Mouse (Mus musculus) kidney, adult 11 months (tissue): ENCODE measurements around the gene Iyd.

Source experiments
- DNase-seq: peaks from one replicate; pipeline ENCODE4 v3.0.0; 2022

Iyd gene

DNA sequence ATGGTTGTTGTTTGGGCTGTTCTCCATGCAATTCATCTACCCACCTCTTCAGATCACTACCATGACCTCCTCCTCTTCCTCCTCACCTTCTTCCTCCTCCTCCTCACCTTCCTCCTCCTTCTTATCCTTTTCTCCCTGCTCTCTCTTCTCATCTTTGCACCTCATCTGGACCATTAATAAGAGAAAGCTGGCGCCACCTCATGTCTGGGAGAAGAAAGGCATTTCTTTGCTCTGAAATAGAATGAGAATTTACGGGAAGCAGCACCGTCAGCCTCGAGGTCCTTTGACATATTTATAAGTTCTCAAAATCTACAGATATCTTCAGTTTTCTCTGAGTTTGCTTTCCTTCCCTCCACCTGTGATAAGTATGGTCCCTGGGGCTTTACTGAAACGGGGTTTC, 15.1 kb downstream of the Iyd start:
- DNase-seq = no peak

DNA sequence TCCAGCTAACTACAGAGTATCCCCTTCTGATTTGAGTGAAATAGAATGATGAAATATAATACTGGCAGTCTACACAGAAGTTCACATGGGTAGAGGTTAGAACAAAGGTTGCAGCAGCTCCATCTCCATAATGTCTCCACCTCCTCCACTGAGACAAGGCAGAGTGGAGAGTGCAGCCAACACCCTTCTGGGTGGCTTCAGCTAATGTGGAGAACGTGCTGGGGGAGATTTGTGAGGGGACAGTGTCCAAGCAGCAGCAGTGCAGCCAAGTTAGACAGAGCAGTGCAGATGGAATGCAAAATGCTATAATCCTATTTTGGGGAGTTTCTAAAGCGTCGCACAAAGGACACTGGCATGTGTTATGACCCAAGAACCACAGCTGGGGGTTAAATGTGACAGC, 16.5 kb downstream of the Iyd start:
- DNase-seq = no peak

DNA sequence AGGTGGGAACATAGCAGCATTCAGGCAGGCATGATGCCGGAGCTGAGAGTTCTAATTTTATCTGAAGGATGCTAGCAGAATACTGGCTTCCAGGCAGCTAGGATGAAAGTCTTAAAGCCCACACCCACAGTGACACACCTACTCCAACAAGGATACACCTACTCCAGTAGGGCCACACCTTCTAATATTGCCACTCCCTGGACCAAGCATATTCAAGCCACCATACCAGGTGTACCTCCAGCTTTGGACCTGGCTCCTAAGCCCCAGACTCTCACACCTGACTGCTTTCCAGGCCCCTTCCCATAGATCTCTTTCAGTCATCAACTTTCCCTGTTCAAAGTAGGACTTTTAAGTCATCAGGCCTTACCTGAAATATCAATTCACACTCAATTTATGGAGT, 19.1 kb downstream of the Iyd start:
- no peak for DNase-seq

DNA sequence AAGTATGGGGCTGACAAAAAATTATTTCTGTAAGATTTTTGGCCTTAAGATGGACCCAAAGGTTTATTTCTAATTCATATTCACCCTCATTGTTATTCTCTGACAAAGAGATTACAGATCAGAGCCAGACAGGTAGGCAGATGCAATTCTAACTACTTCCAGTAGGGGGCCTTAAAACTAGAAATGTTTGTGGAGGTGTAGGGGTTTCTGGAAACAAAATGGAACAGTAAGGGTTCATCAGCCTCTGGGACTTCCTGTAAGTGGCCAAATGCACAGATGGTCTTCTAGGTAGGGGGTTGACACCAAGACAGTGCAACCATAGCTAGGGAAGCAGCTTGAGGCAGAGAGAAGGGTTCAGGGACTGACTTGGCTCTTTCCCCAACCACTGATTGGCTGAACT, 22.1 kb downstream of the Iyd start:
- no peak for DNase-seq

DNA sequence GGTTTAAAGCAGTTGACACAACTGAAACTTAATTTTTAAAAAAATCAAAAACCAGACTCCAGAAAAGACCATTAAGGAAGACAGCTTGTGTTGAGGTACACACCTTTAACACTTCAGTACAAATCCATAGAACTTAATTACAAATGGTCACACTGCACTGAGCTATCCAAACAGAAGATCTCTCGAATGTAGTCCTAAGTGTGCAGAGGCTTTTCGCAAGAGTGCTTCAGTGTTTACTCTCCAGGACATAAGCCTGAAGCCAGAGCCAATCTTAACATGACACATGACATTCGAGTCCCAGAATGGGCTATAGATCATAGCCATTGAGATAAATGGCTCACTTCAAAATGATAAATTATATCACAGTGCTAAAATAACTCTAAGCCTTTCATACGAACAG, 25.1 kb downstream of the Iyd start:
- no peak for DNase-seq

DNA sequence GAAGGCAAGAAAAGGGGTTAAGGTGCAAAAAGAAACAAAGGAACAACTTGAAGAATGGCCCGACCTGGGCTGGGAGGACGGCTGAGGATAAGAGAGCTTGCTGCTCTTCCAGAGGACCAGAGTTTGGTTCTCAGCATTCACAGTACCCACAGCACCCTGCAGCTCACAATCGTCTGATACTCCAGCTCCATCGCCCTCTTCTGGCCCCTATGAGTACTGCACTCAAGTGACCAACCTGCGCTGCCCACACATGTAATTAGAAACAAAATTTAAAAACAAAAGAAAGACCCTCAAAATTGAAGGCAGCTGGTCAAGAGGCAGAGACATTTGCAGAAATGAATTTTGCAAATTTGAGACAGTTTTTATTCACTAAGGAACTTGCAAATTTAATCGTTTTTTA, 27.8 kb downstream of the Iyd start:
- DNase-seq = no peak

DNA sequence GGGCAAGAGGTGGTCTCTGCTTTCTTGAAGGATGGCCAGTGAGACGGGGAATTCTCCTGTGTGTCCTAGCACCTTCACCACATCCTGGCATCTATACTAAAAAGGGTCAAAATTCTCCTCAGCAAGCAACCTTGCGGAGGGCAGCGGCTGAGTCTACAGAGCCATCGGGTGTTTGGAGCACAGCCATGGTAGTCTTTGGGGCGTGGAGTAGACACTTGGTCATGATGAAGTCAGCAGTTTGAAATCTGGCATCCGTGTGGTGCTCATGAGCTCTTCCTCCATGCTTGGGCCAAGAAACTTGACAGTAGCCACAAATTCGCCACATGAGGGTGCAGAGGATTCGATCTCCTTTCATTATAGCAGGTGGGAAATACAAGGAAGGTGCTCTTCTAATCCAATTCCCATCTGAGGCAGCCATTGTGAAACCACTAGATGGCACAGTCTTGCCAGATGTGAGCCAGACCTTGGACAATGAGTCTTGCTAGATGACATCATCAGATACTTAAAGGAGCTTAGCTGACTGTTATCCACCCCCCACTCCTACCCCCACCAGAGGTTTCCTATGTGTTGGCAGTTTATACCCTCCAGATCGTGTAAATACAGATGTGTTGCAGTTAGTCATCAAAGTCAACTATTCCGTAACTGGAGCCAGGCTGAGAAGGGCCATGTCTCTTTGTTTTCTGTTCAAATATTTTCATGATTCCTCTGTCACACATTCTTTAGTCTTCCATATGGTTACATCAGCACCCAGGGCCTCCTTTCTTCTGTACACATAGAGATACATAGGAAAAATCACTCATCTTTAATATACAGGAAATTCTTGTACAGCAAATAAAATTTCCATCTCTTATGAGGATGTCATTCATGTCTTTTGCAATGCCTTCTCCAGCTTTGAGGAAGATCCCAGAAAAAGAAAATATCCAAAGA, 32.9 kb downstream of the Iyd start:
- DNase-seq = peak; percentile 61

DNA sequence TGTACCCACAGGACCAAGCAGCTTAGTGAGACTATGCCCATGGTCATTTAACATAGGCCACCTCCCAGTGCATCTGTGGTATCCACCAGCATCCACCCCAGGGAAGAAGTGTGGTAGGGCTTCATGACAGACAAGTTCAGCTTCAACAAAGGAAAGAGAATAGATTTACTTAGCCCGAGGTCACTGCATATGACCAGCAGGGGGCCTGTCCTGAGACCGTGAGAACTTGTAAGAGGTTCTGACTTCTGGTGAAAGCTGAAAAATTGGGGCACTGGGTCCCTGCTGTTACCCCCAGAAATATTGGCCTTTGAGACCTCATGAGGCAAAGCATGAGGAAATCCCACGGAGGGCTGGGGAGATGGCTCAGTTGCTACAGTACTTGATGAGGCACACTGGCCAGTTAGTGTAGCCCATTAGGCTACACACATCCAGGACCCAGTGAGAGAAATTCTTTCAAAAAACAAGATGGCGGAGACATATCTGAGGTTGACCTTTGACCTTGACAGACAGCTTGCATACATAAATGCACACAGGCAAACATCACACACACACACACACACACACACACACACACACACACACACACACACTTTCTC, 34.0 kb downstream of the Iyd start:
- DNase-seq = peak; percentile 14

DNA sequence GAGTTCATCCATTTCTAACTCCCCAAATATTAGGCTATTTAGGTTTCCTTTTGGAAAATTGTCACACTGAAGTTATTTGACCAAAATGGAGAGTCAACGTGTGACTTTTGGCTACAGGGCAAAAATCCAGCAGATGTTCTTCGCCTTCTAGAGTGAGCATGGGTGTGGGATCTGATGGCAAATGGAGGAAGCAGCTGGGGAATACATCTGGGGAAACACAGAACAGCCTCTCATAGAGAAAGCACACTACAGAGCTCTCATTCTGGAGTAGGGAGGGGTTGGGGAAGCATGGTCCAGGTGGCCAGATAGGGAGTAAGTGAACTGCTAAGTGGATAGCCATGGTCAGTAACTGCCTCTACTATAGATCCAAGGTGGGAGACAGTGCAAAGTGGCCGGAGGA, 50.6 kb downstream of the Iyd start:
- no peak for DNase-seq

DNA sequence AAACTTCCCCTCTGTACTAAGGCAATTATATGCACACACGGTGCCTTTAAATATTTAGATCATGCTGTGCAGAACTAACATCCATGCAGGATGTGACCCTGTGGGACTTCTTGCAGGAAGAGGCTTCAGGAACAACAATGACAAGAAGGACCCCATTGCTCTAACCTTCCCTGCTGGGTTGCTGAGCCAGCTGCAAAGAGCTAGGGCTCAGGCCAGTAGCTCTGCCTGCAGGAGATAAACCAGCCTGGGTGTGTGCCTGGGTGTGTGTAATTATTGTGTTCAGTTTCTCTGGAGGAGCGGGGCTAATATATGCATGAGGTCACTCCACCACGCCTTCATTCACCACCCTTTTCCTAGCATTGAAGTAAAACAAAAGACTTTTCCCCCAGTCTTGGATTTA, 51.8 kb downstream of the Iyd start:
- no peak for DNase-seq

DNA sequence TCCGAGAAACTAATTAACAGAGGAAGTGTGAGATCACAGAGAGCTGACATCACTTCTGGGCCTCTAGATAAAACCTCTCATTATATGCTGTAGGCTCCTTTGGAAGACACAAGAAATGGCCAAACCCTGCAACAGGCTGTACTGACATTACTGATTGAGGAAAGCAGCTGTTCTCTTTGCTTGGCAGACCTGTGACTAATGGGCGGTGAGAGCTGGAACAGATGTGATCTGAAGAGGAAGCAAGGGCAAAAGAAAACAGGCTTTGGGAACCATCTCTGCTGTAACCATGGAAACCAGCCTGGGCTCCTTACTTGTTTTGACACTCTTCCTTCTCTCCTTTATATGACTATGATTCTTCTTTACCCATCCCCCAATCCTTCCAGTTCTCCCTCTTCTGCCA, 56.7 kb downstream of the Iyd start:
- no peak for DNase-seq

DNA sequence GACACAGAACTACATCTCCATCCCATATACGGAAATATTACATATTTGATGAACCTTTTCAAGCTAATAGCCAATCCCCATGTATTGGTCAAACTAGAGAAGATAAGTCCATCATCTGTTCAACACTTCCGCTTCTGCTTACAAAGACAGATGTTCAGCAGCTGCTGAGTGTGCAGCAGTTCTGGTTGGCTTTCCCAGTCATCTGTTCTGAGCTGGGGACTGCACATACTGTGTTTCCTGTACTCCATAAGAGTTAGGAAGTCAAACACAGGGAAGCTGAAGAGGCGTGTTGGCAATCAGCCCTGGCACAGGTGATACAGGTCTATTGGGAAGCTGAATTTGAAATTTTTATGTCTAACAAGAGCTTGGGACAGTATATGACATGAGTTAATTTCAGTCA, 57.7 kb downstream of the Iyd start:
- DNase-seq = no peak
